Mouse (Mus musculus) cerebellum, adult (tissue): ENCODE data around the gene Gm49366.
"Not testable (repeated sequence)": the region's sequence is repeated elsewhere in the genome, so short reads cannot be mapped to it uniquely, and the experiment has no call there.

ENCODE experiments used
- ATAC-seq: cut with Nextera tagmentation; 2 replicates; pipeline ENCODE4 v1.9.2; 2017; ENCODE audit warnings: mild to moderate bottlenecking, moderate library complexity, mixed read lengths; ENCODE audit not compliant: insufficient number of reproducible peaks, low FRiP score, low TSS enrichment

The Gm49366 gene

DNA sequence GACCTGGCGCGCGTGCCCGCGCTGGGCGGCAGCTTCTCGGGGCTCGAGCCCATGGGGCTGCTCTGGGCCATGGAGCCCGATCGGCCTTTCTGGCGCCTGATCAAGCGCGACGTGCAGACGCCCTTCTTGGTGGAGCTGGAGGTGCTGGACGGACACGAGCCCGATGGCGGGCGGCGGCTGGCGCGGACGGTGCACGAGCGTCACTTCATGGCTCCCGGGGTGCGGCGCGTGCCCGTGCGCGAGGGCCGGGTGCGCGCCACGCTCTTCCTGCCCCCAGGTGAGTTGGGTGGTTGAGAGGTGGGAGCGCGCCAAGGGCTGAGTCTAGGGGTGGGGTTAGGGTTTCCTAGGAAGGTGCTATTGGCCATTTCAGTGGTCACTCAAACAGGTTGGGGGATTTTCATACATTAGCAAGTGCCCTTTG is at the start of gene Gm49366:
Gene Gm49366 (plus strand): TSS at position 245 of the 421 bp plus-strand sequence.
- ATAC-seq: peak; percentile 52; the same call in 1 of the 2 replicates

GRCm38 (mm10) chr12:83989378-83989777 is 49.4 kb upstream of the Gm49366 start:
- no peak for ATAC-seq

DNA sequence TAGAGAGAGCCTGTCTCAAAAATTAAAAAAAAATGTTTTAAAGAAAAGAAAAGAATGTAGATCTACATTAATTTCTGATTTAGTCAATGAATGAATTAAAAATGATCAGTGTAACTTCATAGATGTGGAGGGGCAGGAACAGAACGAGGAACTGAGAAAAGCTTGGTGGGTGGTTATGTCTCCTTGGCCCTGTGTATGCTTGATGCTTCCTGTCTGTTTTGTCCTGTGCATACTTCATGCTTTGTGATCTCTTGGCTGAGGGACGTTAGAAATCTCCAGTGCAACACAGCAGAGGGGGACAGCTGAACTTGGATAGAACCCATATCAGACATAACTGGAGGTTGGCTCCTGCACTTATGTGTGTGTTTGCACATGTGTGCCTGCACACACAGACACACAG is 41.5 kb upstream of the Gm49366 start:
- no peak for ATAC-seq

GRCm38 (mm10) chr12:83998341-83999107 is 40.2 kb upstream of the Gm49366 start:
- no peak for ATAC-seq

GRCm38 (mm10) chr12:83999237-83999636 is 39.5 kb upstream of the Gm49366 start:
- ATAC-seq: not testable (repeated sequence)

DNA sequence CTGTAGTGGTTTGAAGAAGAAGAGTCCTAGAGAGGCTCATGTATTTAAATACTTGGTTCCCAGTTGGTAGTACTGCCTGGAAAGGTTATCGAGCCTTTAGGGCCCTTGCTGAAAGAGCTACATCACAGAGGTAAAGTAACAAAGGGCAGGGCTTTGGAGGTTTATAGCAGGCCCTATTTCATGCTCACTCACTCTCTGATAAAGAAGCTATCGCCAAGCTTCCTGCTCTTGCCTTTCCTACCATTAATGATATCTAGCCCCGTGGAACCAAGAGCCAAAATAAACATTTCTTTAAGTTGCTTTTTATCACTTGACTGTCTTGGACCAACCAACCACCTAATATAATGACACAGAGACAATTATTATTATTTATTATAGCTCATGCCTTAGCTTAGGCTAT is 38.3 kb upstream of the Gm49366 start:
- ATAC-seq: no peak

DNA sequence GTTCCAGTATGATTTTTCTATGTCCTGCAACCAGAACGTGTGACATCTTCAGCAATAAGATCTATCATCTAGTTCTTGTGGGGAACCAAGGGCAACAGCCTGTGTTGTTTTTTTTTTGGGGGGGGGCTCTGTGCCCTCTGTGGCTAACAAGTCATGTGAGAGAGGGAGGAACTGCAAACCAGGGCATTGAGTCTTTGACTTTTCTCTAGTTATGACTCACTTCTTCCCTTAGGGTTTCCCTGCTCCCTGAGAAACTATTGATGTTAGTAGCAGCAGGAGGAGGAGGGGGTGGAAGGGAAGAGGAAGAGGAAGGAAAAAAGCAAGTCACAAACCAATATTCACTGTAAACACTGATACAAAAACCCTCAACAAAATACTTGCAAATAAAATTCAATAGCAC is 34.9 kb upstream of the Gm49366 start:
- no peak for ATAC-seq

DNA sequence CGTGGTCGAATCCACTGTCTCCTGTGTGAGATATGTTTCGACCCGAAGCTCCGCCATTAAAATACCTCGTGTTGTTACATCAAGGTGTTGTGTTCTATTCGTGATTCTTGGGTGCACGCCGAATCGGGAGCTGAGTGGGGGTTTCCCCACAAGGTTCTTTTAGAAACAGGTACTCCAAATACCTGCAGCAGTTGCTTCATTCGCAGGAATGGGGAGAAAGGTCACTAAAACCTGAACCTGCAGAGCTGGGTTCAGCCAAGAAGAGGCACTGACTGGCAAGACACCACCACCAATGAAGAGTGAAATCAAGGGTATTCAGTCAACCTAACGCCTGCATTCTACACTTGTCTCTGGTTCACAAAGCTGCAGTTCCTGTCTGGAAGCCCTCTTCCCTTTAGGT is 30.5 kb upstream of the Gm49366 start:
- no peak for ATAC-seq

- ATAC-seq: no peak
Measured at GRCm38 (mm10) chr12:84008729-84009128, 30.0 kb upstream of the Gm49366 start.

DNA sequence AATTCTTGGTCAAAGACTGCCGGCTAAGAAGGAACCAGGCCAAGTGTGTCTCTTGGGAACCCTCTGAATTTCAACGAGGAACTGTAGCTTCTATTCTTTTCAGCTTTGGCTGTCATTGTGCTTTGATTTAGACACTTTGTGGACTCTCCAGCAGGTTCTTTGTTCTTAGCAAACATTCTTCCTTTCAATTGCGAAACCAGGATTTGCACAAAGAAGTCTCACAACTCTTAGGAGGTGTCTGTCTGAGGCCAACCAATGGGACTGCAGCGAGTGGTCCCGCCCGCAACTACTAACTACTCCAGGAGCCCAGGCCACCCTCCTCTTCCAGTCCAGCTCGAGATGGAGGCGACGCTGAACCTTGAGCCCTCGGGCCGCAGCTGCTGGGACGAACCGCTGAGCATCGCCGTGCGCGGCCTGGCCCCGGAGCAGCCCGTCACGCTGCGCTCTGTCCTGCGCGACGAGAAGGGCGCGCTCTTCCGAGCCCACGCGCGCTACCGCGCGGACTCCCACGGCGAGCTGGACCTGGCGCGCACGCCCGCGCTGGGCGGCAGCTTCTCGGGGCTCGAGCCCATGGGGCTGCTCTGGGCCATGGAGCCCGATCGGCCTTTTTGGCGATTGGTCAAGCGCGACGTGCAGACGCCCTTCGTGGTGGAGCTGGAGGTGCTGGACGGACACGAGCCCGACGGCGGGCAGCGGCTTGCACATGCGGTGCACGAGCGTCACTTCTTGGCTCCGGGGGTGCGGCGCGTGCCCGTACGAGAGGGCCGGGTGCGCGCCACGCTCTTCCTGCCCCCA is 29.4 kb upstream of the Gm49366 start, which contains the start of gene Acot1:
Gene Acot1 (plus strand): TSS at position 320 of the 795 bp plus-strand sequence.
- peak; percentile 68; the same call in 1 of the 2 replicates for ATAC-seq

DNA sequence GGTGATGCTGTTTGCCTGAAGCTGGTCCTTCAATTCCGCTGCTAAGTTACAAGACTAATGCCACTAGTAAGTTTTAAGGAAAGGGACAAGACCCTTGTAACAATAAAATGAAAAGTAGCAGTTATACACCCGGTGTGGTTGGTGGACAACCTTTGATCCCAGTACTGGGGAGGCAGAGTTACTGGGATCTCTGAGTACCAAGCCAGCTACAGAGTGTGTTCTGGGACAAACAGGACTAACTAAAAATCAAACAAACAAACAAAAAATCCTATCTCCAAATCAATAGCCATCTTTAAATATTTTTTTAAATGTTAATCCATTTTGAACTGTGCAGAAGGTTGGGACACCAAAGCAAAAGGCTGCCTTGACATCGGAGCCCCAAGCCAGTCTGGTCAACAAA is 28.5 kb upstream of the Gm49366 start:
- ATAC-seq: no peak

- peak; percentile 79 for ATAC-seq
Measured at GRCm38 (mm10) chr12:84011251-84012040, 27.3 kb upstream of the Gm49366 start.

GRCm38 (mm10) chr12:84013130-84013529 is 25.6 kb upstream of the Gm49366 start:
- no peak for ATAC-seq

GRCm38 (mm10) chr12:84013701-84014100 is 25.0 kb upstream of the Gm49366 start:
- no peak for ATAC-seq

- ATAC-seq: not testable (repeated sequence)
Measured at GRCm38 (mm10) chr12:84020528-84020927, 18.2 kb upstream of the Gm49366 start.

DNA sequence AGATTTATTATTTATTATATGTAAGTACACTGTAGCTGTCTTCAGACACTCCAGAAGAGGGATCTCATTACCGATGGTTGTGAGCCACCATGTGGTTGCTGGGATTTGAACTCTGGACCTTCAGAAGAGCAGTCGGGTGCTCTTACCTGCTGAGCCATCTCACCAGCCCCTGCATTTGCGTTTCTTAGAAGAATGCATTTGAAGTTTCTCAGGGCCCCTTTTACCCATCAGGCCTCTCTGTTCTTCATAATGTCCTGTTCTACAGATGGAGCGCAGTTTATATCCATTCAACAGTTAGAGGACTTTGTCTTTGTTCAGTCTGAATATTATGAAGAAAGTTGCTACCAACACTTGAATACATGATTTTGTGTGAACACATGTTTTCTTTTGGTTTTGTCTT is 16.5 kb upstream of the Gm49366 start:
- not testable (repeated sequence) for ATAC-seq

DNA sequence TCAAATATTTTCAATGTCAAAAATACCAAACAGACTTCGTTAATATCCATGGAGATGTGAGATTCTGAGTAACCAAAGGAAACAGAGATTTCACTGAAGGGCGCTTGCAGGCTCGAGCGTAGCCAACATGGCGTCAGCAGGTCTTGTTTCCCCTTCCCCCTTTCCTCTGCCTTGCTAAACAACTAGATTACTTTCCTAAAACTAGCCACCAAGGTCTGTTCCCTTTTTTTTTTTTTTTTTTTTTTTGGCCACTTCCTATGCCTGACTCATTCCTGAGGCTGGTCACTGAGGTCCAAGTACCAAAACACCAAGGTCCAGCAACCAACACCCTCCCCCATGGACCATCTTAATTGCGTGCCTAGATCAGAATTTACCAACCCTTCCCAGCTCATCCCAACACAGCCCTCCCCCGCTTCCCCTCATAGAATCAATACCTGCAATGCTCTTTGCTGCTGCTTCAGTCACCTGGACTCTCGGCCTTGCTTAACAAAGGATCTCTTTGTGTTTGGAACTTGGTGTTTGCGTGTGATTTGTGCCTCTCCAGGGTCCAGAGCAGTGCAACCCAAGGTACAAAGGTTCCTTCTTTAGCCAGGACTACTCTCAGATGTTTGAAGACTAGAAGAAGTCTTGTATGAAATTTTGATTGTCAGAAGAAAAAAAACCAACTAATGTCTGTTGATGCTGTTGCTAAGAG is 15.5 kb upstream of the Gm49366 start:
- no peak for ATAC-seq

- ATAC-seq: no peak
Measured at GRCm38 (mm10) chr12:84025888-84026287, 12.8 kb upstream of the Gm49366 start.

DNA sequence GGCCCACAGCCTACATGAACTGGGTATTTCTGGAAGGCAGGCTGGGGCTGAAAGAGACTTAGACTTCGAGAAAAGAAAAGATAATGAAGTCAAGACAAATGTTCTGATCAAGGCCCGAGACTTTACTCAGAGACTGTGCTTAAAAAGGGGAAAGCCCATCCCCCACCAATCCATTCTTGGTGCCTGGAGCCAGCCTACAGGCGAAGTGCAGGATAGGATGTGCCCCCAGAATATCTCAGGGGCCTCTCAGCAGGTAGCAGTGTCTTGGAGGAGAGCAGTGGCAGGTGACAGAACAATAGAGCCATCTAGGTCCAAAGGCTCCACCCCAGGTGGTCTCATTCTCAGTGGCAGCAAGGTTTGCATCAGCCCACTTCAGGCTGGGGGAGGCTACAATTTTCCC is 10.4 kb upstream of the Gm49366 start:
- ATAC-seq: not testable (repeated sequence)

DNA sequence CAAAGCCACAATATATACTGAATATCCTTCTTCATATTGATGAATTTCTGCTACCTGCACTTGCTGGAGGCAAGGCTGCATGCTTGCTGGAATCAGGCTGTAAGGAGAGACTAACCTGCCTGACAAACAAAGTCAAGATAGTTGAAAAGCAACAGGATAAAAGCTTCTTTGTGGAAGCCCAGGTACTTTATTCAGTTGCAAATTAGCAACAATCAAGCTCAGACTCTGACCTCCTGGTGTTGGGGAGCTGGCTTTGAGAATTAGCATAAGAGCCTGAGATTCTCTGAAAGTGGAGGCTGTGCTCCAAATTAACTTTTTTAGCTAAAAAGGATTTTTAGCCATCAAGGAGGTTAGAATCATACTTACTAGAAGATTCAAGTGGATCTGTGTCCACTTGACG is 9.7 kb upstream of the Gm49366 start:
- not testable (repeated sequence) for ATAC-seq
